ENCODE assay signal across 17 mouse cellular contexts in genomic region chr8:41753481-41753880, GRCm38 (mm10).
DNase-seq lines count a peak whose midpoint lies in the region.
"Had no signal": no experiment of that assay in that cellular context is flagged by ENCODE, and none has a peak within 500 bp of the region (broad histone marks: within the 10 kb centered on the region; RNA-seq: fewer than 3 reads in every experiment).

No protein-coding gene starts in this region.

- peak; percentile 24 for DNase-seq in left cerebral cortex, adult 11 months (ENCODE audit: low spot score)
- DNase-seq in left cerebral cortex, postnatal 4 days: no peak
- peak; percentile 11 to 44 for DNase-seq in frontal cortex, postnatal 36 days (ENCODE audit: low spot score in 2 of 2)
- peak; percentile 40 to 48 for DNase-seq in left cerebral cortex, adult 9 months (ENCODE audit: low spot score in 2 of 2)
- DNase-seq in right cerebral cortex, postnatal 25 days: peak; percentile 5
- no peak for DNase-seq in lung, postnatal 25 days (ENCODE audit: low spot score)
- no peak for DNase-seq in thymus, postnatal 36 days
- no peak for DNase-seq in heart, adult 18-20 months
- DNase-seq: adrenal gland, adult 8-10 months; adrenal gland, postnatal 36 days; cerebellum, adult 11 months; cerebellum, adult 8-10 months; cerebellum, postnatal 14 days; embryo, embryonic 11 days; gastrocnemius, postnatal 36 days; heart, adult 11 months; heart, postnatal 10 days had no signal

- intact Hi-C loops in left cerebral cortex, postnatal 4 days (cut with DNase I): no loop called here

Comparison
In these comparisons a context has a peak if more than half of its experiments do, and no peak if none do; other contexts are left out.
1. DNase-seq: peak in left cerebral cortex, adult 11 months (single experiment), frontal cortex, postnatal 36 days (2 of 2), left cerebral cortex, adult 9 months (2 of 2) and right cerebral cortex, postnatal 25 days (single experiment); none in left cerebral cortex, postnatal 4 days (single experiment), lung, postnatal 25 days (single experiment), thymus, postnatal 36 days (0 of 2) and heart, adult 18-20 months (0 of 2).